Mouse (Mus musculus) kidney, embryonic 16.5 days (tissue): ENCODE results near the gene Asb4. TPM values are rescaled to one million over a fixed set of nuclear protein-coding genes. Genes with fewer than 3 reads are reported as not detected.

Experiments
- ATAC-seq: fragments of 200-750 bp; cut with Nextera tagmentation; 2 replicates; pipeline ENCODE4 v1.8.0; 2017; ENCODE audit warnings: moderate TSS enrichment; ENCODE audit not compliant: low FRiP score, low TSS enrichment
- H3K27ac ChIP-seq: fragments of 300-500 bp; sonication (generic); 2 replicates; pipeline ENCODE4 v1.5.1; 2014; ENCODE audit warnings: low read length
- H3K27me3 ChIP-seq: fragments of 300-500 bp; sonication (generic); 2 replicates; pipeline ENCODE4 v1.6.1; 2014; ENCODE audit warnings: low read length, control low read depth, mixed read lengths; ENCODE audit not compliant: insufficient read depth
- H3K36me3 ChIP-seq: fragments of 300-500 bp; sonication (generic); 2 replicates; pipeline ENCODE4 v1.6.1; 2014; ENCODE audit warnings: low read length, control low read depth, mixed read lengths; ENCODE audit not compliant: insufficient read depth
- H3K4me1 ChIP-seq: fragments of 300-500 bp; sonication (generic); 2 replicates; pipeline ENCODE4 v1.6.1; 2014; ENCODE audit warnings: low read length, control low read depth, mixed read lengths; ENCODE audit not compliant: insufficient read depth
- H3K4me2 ChIP-seq: fragments of 300-500 bp; sonication (generic); replicated peaks from 2 replicates; pipeline ENCODE4 v1.6.1; 2014; ENCODE audit warnings: low read depth, low read length
- H3K4me3 ChIP-seq: fragments of 300-500 bp; sonication (generic); 2 replicates; pipeline ENCODE4 v1.5.1; 2014; ENCODE audit warnings: mild to moderate bottlenecking, low read length
- H3K9ac ChIP-seq: fragments of 300-500 bp; sonication (generic); replicated peaks from 2 replicates; pipeline ENCODE4 v1.6.1; 2014; ENCODE audit warnings: low read length
- H3K9me3 ChIP-seq: fragments of 300-500 bp; sonication (generic); 2 replicates; pipeline ENCODE4 v1.6.1; 2016; ENCODE audit warnings: low read length, control low read depth
- WGBS: fragments of 180-500 bp; shearing (Covaris S2); extraction: QIAGEN DNeasy Blood & Tissue Kit; methylation state at CpG from one replicate; pipeline ENCODE4 v1.1.7; 2014; 5-methylcytosine and 5-hydroxymethylcytosine counted together
- polyA plus RNA-seq: library from polyadenylated mRNA; unstranded; fragments of >200 nt; fragmentation: Nextera tagmentation; extraction: Ambion mirVana; gene quantifications from 2 replicates; pipeline ENCODE4 v1.2.1, GENCODE M21; 2015

The Asb4 gene
- polyA plus RNA-seq, 1 experiment from 2014 or later: 23.4 TPM

DNA sequence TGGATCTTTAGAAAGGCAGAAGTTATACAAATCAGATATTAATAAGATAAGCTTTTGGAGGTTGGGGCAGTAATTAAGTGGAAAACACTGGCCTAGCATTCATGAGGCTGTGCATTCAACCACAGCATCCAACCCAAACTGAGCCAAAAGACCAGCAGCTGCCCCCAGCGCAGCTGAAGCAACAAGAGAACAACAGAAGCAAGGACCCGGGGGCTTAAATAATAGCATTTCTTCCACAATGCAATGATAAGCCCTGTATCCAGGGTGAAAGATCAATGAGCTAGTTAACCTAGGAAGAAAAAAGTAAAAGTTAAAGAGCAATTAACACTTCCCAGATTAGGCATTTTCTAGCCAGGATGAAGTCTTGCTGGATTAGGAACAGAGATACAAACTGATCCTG, 4.2 kb downstream of the Asb4 start:
- no peak overlapping the region for H3K27ac ChIP-seq
- H3K36me3 ChIP-seq: no peaks in the 10 kb centered on the region
- WGBS: 51% methylated on average over 2 of the region's 2 CpGs
- no peak overlapping the region for H3K9ac ChIP-seq
- no peak for ATAC-seq
- H3K27me3 ChIP-seq: no peaks in the 10 kb centered on the region
- no peak overlapping the region for H3K4me3 ChIP-seq
- no peak overlapping the region for H3K4me2 ChIP-seq
- H3K9me3 ChIP-seq: no peaks in the 10 kb centered on the region
- H3K4me1 ChIP-seq: peaks cover 13% of the 10 kb centered on the region

GRCm38 (mm10) chr6:5390298-5390697, 7.1 kb downstream of the Asb4 start:
- ATAC-seq: peak; percentile 69; the same call in 1 of the 2 replicates
- no peaks in the 10 kb centered on the region for H3K36me3 ChIP-seq
- H3K4me2 ChIP-seq: peak overlapping the region; percentile 62
- H3K4me3 ChIP-seq: peak overlapping the region; percentile 49
- peak overlapping the region; percentile 75 for H3K27ac ChIP-seq
- no peaks in the 10 kb centered on the region for H3K9me3 ChIP-seq
- WGBS: 5% methylated on average over 11 of the region's 11 CpGs
- peak overlapping the region; percentile 58 for H3K9ac ChIP-seq
- no peaks in the 10 kb centered on the region for H3K4me1 ChIP-seq
- H3K27me3 ChIP-seq: no peaks in the 10 kb centered on the region

DNA sequence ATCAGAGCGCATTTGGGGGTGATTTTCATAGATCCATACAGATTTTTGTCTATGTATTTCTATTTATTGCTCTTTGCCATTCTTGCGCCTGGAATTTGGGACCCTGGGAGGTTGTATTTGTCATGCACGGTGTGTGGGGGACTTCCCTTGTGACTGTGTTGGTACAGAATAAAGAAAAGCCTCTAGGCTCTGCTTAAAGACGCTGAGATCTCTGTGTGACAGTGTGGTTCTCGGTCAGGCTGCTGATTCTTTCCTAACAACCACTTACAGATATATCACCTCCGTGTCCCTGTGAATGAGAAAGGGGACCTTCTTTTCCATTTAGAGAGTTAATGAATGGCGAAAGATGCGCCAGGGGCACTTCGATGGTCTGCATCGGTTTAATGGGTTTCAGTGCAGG, 7.8 kb downstream of the Asb4 start:
- Histone ChIP-seq H3K27me3 (no peaks in the 10 kb centered on the region), H3K9ac (peak overlapping the region; percentile 43), H3K4me1 (no peaks in the 10 kb centered on the region), H3K4me3 (peak overlapping the region; percentile 31), H3K36me3 (no peaks in the 10 kb centered on the region), H3K9me3 (no peaks in the 10 kb centered on the region), H3K4me2 (peak overlapping the region; percentile 62), H3K27ac (no peak overlapping the region)
- WGBS: 22% methylated on average over 10 of the region's 10 CpGs
- no peak for ATAC-seq

GRCm38 (mm10) chr6:5394971-5395370, 11.8 kb downstream of the Asb4 start:
- no peaks in the 10 kb centered on the region for H3K9me3 ChIP-seq
- H3K27me3 ChIP-seq: no peaks in the 10 kb centered on the region
- no peaks in the 10 kb centered on the region for H3K4me1 ChIP-seq
- WGBS: 44% methylated on average over 4 of the region's 4 CpGs
- no peak overlapping the region for H3K27ac ChIP-seq
- no peak overlapping the region for H3K4me2 ChIP-seq
- no peak overlapping the region for H3K9ac ChIP-seq
- no peak for ATAC-seq
- no peak overlapping the region for H3K4me3 ChIP-seq
- H3K36me3 ChIP-seq: no peaks in the 10 kb centered on the region

DNA sequence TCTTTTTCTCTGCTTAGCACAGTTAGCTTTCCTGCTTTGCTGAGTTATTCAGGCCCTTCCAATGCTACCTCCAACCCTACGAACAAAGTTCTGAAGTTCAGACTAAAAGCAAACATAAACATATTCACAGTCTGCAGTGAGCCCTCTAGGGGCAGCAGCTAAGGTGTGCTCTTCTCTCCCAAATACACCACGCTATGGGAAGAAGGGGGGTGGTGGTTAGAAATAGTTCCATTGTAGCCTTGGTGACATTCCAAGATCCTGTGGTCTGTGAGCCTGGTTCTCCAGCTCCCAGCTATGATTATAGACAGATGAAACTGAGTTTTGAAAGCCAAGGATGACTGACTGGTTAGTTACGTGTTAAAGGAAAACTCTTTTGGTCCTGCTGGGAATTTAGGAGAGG, 13.6 kb downstream of the Asb4 start:
- no peak overlapping the region for H3K9ac ChIP-seq
- H3K4me2 ChIP-seq: no peak overlapping the region
- 53% methylated on average over 3 of the region's 3 CpGs for WGBS
- no peaks in the 10 kb centered on the region for H3K36me3 ChIP-seq
- ATAC-seq: no peak
- H3K9me3 ChIP-seq: no peaks in the 10 kb centered on the region
- H3K4me3 ChIP-seq: no peak overlapping the region
- H3K4me1 ChIP-seq: no peaks in the 10 kb centered on the region
- no peak overlapping the region for H3K27ac ChIP-seq
- no peaks in the 10 kb centered on the region for H3K27me3 ChIP-seq

DNA sequence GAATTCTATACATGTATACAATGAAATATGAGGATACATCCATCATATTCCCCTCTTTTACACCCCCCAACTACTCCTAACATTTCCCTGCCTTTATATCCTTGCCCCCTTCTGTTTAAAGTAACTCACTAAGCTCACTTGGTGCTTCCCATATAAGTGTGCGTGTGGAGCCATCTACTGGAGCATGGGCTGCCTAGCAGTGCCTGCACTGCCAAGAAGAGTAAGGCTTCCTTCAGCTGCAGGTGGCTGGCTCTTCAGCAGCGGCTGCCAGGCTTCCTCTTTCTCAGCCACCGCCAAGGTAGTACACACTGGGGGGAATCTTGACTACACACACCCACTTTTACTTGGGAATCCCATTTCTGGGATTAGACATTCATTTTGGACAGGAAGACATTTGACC, 18.2 kb downstream of the Asb4 start:
- 8% methylated on average over 3 of the region's 3 CpGs for WGBS
- peak; percentile 80; the same call in 1 of the 2 replicates for ATAC-seq
- Histone ChIP-seq H3K4me3 (no peak overlapping the region), H3K9me3 (no peaks in the 10 kb centered on the region), H3K4me2 (no peak overlapping the region), H3K27ac (no peak overlapping the region), H3K4me1 (peaks cover 3% of the 10 kb centered on the region; the same call in 1 of the 2 replicates), H3K9ac (no peak overlapping the region), H3K36me3 (no peaks in the 10 kb centered on the region), H3K27me3 (no peaks in the 10 kb centered on the region)

- Histone ChIP-seq H3K9me3 (no peaks in the 10 kb centered on the region), H3K4me3 (peak overlapping the region; percentile 13; the same call in 1 of the 2 replicates), H3K4me1 (peaks cover 3% of the 10 kb centered on the region; the same call in 1 of the 2 replicates), H3K9ac (no peak overlapping the region), H3K4me2 (peak overlapping the region; percentile 36), H3K27me3 (no peaks in the 10 kb centered on the region), H3K36me3 (no peaks in the 10 kb centered on the region), H3K27ac (no peak overlapping the region)
- ATAC-seq: peak; percentile 54; the same call in 1 of the 2 replicates
- WGBS: 33% methylated on average over 18 of the region's 18 CpGs
Observed at GRCm38 (mm10) chr6:5403095-5403815, 20.1 kb downstream of the Asb4 start.

DNA sequence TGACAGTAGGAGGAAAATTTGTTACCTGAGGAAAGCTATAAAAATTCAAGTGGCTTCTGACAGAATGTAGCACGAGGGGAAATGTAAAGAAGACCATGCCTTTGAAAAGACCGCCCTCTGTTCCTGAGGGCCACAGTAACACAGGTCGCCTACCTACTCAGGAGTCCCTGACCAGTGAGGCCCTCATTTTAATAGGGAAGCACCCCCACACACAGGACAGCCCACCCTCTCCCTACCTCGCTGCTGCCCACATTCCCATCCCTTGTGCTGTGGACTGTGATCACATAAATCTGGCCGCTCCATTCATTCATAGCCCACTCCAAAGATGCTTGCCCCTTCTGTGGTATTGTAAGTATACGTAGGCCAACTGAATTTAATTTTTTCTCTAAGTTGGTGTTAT, 20.8 kb downstream of the Asb4 start:
- Histone ChIP-seq H3K4me1 (peaks cover 3% of the 10 kb centered on the region; the same call in 1 of the 2 replicates), H3K27ac (no peak overlapping the region), H3K9me3 (no peaks in the 10 kb centered on the region), H3K4me2 (no peak overlapping the region), H3K27me3 (no peaks in the 10 kb centered on the region), H3K36me3 (no peaks in the 10 kb centered on the region), H3K4me3 (no peak overlapping the region), H3K9ac (no peak overlapping the region)
- 68% methylated on average over 6 of the region's 6 CpGs for WGBS
- no peak for ATAC-seq

GRCm38 (mm10) chr6:5408451-5409177, 25.4 kb downstream of the Asb4 start:
- peak; percentile 71; the same call in 1 of the 2 replicates for ATAC-seq
- 63% methylated on average over 8 of the region's 8 CpGs for WGBS
- Histone ChIP-seq H3K9me3 (no peaks in the 10 kb centered on the region), H3K9ac (no peak overlapping the region), H3K4me1 (no peaks in the 10 kb centered on the region), H3K4me2 (no peak overlapping the region), H3K4me3 (no peak overlapping the region), H3K36me3 (no peaks in the 10 kb centered on the region), H3K27ac (no peak overlapping the region), H3K27me3 (no peaks in the 10 kb centered on the region)

DNA sequence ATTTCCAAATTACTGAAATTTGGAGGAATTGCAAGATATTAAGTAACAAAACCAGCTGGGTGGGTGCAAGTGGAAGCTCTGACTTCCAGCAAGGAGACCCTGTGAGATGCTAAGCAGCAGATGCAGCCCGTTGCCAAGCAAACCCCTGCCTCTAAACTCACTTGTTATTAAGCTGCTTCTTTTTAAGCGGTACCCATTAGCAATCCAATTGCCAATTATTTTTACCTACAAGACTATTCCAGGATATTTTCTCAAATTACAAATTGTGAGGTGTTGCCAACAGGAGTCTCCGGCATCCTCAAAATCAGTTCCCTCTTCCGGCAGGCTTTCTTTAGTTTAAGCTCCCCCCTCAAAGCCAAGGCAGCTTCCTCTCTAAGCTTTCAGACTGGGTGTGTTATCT, 26.5 kb downstream of the Asb4 start:
- no peak overlapping the region for H3K9ac ChIP-seq
- H3K27me3 ChIP-seq: no peaks in the 10 kb centered on the region
- 89% methylated on average over 4 of the region's 4 CpGs for WGBS
- H3K4me3 ChIP-seq: no peak overlapping the region
- no peaks in the 10 kb centered on the region for H3K4me1 ChIP-seq
- H3K4me2 ChIP-seq: no peak overlapping the region
- H3K9me3 ChIP-seq: no peaks in the 10 kb centered on the region
- no peak for ATAC-seq
- H3K27ac ChIP-seq: no peak overlapping the region
- H3K36me3 ChIP-seq: no peaks in the 10 kb centered on the region
